Mouse (Mus musculus) thymus, postnatal 10 days (tissue): Measurements from ENCODE around the gene Heatr5b.
"Not testable (repeated sequence)": the region's sequence is repeated elsewhere in the genome, so short reads cannot be mapped to it uniquely, and the experiment has no call there.

ENCODE experiments used
- DNase-seq, 2 experiments: peaks; one replicate each; pipeline ENCODE4 v3.0.0; 2021; ENCODE audit warnings: low spot score in 2 of 2

Gene Heatr5b

GRCm38 (mm10) chr17:78834856-78835835 is at the start of gene Heatr5b, which contains the start of gene Gpatch11:
Gene Heatr5b (minus strand): TSS chr17:78835364.
Gene Gpatch11 (plus strand): TSS chr17:78835567.
- peak; percentile 96 to 99 for DNase-seq

GRCm38 (mm10) chr17:78883291-78883690 is 48.1 kb upstream of the Heatr5b start:
- no peak for DNase-seq

GRCm38 (mm10) chr17:78882401-78883112 is 47.4 kb upstream of the Heatr5b start, which contains the start of gene Eif2ak2:
Gene Eif2ak2 (minus strand): TSS chr17:78882573.
- DNase-seq: peak; percentile 44 to 64

- DNase-seq: peak in 1 of 2 experiments; percentile 20
These were observed 46.7 kb upstream of the Heatr5b start for GRCm38 (mm10) chr17:78881878-78882304.

- DNase-seq: no peak
These were observed 38.7 kb upstream of the Heatr5b start for GRCm38 (mm10) chr17:78873886-78874285.

GRCm38 (mm10) chr17:78856243-78856642 is 21.1 kb upstream of the Heatr5b start:
- DNase-seq: no peak

- no peak for DNase-seq
These were observed 7.2 kb upstream of the Heatr5b start for GRCm38 (mm10) chr17:78842271-78842928.

- no peak for DNase-seq
These were observed 892 bp upstream of the Heatr5b start for GRCm38 (mm10) chr17:78836056-78836455.

GRCm38 (mm10) chr17:78824346-78824745 is 10.8 kb downstream of the Heatr5b start:
- no peak for DNase-seq

- no peak for DNase-seq
These were observed 25.6 kb downstream of the Heatr5b start for GRCm38 (mm10) chr17:78809582-78809981.

GRCm38 (mm10) chr17:78809019-78809418 is 26.1 kb downstream of the Heatr5b start:
- DNase-seq: no peak

- no peak for DNase-seq
These were observed 37.9 kb downstream of the Heatr5b start for GRCm38 (mm10) chr17:78797222-78797621.

- DNase-seq: no peak
These were observed 40.8 kb downstream of the Heatr5b start for GRCm38 (mm10) chr17:78794390-78794789.

GRCm38 (mm10) chr17:78792122-78792521 is 43.0 kb downstream of the Heatr5b start:
- DNase-seq: no peak

- no peak for DNase-seq
These were observed 43.5 kb downstream of the Heatr5b start for GRCm38 (mm10) chr17:78791690-78792070.

GRCm38 (mm10) chr17:78791068-78791689 is 44.0 kb downstream of the Heatr5b start:
- no peak for DNase-seq

- not testable (repeated sequence) for DNase-seq
These were observed 46.9 kb downstream of the Heatr5b start for GRCm38 (mm10) chr17:78788273-78788672.

- DNase-seq: no peak
These were observed 56.4 kb downstream of the Heatr5b start for GRCm38 (mm10) chr17:78778765-78779164.

GRCm38 (mm10) chr17:78772317-78772716 is 62.8 kb downstream of the Heatr5b start:
- no peak for DNase-seq

GRCm38 (mm10) chr17:78770932-78771331 is 64.2 kb downstream of the Heatr5b start:
- DNase-seq: no peak

GRCm38 (mm10) chr17:78769341-78769740 is 65.8 kb downstream of the Heatr5b start:
- no peak for DNase-seq
